Mouse (Mus musculus) MEL (cell line): ENCODE results near the gene Nop9. TPM values are rescaled to one million over a fixed set of nuclear protein-coding genes. Genes with fewer than 3 reads are reported as not detected.

ENCODE experiments used
- DNase-seq: peaks from one replicate; pipeline ENCODE4 v3.0.0; 2011; ENCODE audit warnings: low read depth, low spot score
- H3K27ac ChIP-seq: 2 replicates; pipeline ENCODE4 v1.5.1; 2012; ENCODE audit warnings: low read depth, mild to moderate bottlenecking, control low read depth, low read length, moderate library complexity; ENCODE audit not compliant: control insufficient read depth
- H3K27me3 ChIP-seq, 2 experiments: fragments of 150-350 bp in 1 of 2; sonication (generic) in 1 of 2; 2 replicates each; pipeline ENCODE4 v1.6.1; 2012; ENCODE audit warnings: low read length in 2 of 2, mild to moderate bottlenecking in 2 of 2, improper control_type of control experiment in 1 of 2, moderate library complexity in 1 of 2; ENCODE audit not compliant: insufficient read depth in 2 of 2, control insufficient read depth in 1 of 2
- H3K36me3 ChIP-seq, 2 experiments: 2 replicates each; pipeline ENCODE4 v1.6.1; 2012 to 2014; ENCODE audit warnings: low read length in 2 of 2, improper control_type of control experiment in 1 of 2, inconsistent platforms in 1 of 2, mild to moderate bottlenecking in 1 of 2; ENCODE audit not compliant: insufficient read depth in 2 of 2, control insufficient read depth in 1 of 2
- H3K4me1 ChIP-seq, 2 experiments: fragments of 150-350 bp in 1 of 2; sonication (generic) in 1 of 2; 2 replicates each; pipeline ENCODE4 v1.6.1; 2012; ENCODE audit warnings: low read length in 2 of 2, improper control_type of control experiment in 1 of 2, mild to moderate bottlenecking in 1 of 2; ENCODE audit not compliant: insufficient read depth in 2 of 2, control insufficient read depth in 1 of 2
- H3K4me3 ChIP-seq, 2 experiments: fragments of 150-350 bp in 1 of 2; sonication (generic) in 1 of 2; 2 replicates each; pipeline ENCODE4 v1.5.1; 2012; ENCODE audit warnings: low read depth in 2 of 2, low read length in 2 of 2, mild to moderate bottlenecking in 2 of 2, moderate library complexity in 2 of 2, control low read depth in 1 of 2, improper control_type of control experiment in 1 of 2; ENCODE audit not compliant: control insufficient read depth in 1 of 2, insufficient read depth in 1 of 2
- H3K79me2 ChIP-seq: 2 replicates; pipeline ENCODE4 v1.6.1; 2012; ENCODE audit warnings: mild to moderate bottlenecking, low read length, moderate library complexity; ENCODE audit not compliant: control insufficient read depth, poor library complexity, insufficient read depth
- H3K9ac ChIP-seq: 2 replicates; pipeline ENCODE4 v1.6.1; 2012; ENCODE audit warnings: low read depth, mild to moderate bottlenecking, control low read depth, low read length, moderate library complexity; ENCODE audit not compliant: control insufficient read depth, poor library complexity, severe bottlenecking
- H3K9me3 ChIP-seq: fragments of 150-350 bp; sonication (generic); replicated peaks from 2 replicates; pipeline ENCODE4 v1.6.1; 2012; ENCODE audit warnings: mild to moderate bottlenecking, low read length, improper control_type of control experiment, moderate library complexity; ENCODE audit not compliant: insufficient read depth
- BHLHE40 ChIP-seq: IDR thresholded peaks from 2 replicates; pipeline ENCODE4 v1.6.1; 2012; ENCODE audit warnings: low read depth, mild to moderate bottlenecking, inconsistent platforms, low read length, improper control_type of control experiment, borderline replicate concordance
- CHD1 ChIP-seq: IDR thresholded peaks from 2 replicates; pipeline ENCODE4 v1.6.1; 2012; ENCODE audit warnings: low read depth, mild to moderate bottlenecking, inconsistent platforms, low read length, improper control_type of control experiment
- E2F4 ChIP-seq: IDR thresholded peaks from 2 replicates; pipeline ENCODE4 v1.6.1; 2011; ENCODE audit warnings: low read depth, low read length, improper control_type of control experiment, borderline replicate concordance
- ELF1 ChIP-seq: IDR thresholded peaks from 2 replicates; pipeline ENCODE4 v1.6.1; 2014; ENCODE audit warnings: low read depth, mild to moderate bottlenecking, inconsistent platforms, low read length, improper control_type of control experiment, moderate library complexity
- EP300 ChIP-seq, 2 experiments: IDR thresholded peaks; 2 replicates each; pipeline ENCODE4 v1.6.1; 2011; ENCODE audit warnings: improper control_type of control experiment in 2 of 2, low read length in 2 of 2, low read depth in 1 of 2, mild to moderate bottlenecking in 1 of 2
- ETS1 ChIP-seq: IDR thresholded peaks from 2 replicates; pipeline ENCODE4 v1.6.1; 2012; ENCODE audit warnings: low read depth, mild to moderate bottlenecking, inconsistent platforms, low read length, improper control_type of control experiment, moderate library complexity
- GATA1 ChIP-seq: IDR thresholded peaks from 2 replicates; pipeline ENCODE4 v1.6.1; 2011; ENCODE audit warnings: low read depth, low read length, improper control_type of control experiment
- JUND ChIP-seq: IDR thresholded peaks from 2 replicates; pipeline ENCODE4 v1.6.1; 2011; ENCODE audit warnings: low read depth, mild to moderate bottlenecking, improper control_type of control experiment, low read length
- KAT2A ChIP-seq: conservative IDR thresholded peaks from 2 replicates; pipeline ENCODE4 v1.6.1; 2012; ENCODE audit warnings: low read depth, low read length, improper control_type of control experiment, inconsistent platforms
- MAX ChIP-seq: IDR thresholded peaks from 2 replicates; pipeline ENCODE4 v1.6.1; 2011; ENCODE audit warnings: low read length, improper control_type of control experiment
- MAZ ChIP-seq: IDR thresholded peaks from 2 replicates; pipeline ENCODE4 v1.6.1; 2012; ENCODE audit warnings: low read depth, mild to moderate bottlenecking, inconsistent platforms, low read length, improper control_type of control experiment
- MEF2A ChIP-seq: IDR thresholded peaks from 2 replicates; pipeline ENCODE4 v1.6.1; 2014; ENCODE audit warnings: low read depth, mild to moderate bottlenecking, inconsistent platforms, low read length, improper control_type of control experiment; ENCODE audit not compliant: poor library complexity, insufficient replicate concordance, severe bottlenecking; ENCODE audit errors: extremely low read depth
- MXI1 ChIP-seq: IDR thresholded peaks from 2 replicates; pipeline ENCODE4 v1.6.1; 2011; ENCODE audit warnings: mild to moderate bottlenecking, low read depth, low read length, improper control_type of control experiment
- MYB ChIP-seq: IDR thresholded peaks from 2 replicates; pipeline ENCODE4 v1.6.1; 2011; ENCODE audit warnings: mild to moderate bottlenecking, low read depth, low read length, improper control_type of control experiment
- MYC ChIP-seq: IDR thresholded peaks from 2 replicates; pipeline ENCODE4 v1.6.1; 2011; ENCODE audit warnings: low read depth, mild to moderate bottlenecking, low read length, improper control_type of control experiment, moderate library complexity
- NELFE ChIP-seq: IDR thresholded peaks from 2 replicates; pipeline ENCODE4 v1.6.1; 2011; ENCODE audit warnings: low read depth, low read length, improper control_type of control experiment
- NRF1 ChIP-seq: IDR thresholded peaks from 2 replicates; pipeline ENCODE4 v1.6.1; 2014; ENCODE audit warnings: low read depth, mild to moderate bottlenecking, inconsistent platforms, low read length, improper control_type of control experiment, moderate library complexity; ENCODE audit not compliant: poor library complexity, insufficient read depth, severe bottlenecking
- POLR2A ChIP-seq, 2 experiments: IDR thresholded peaks; 2 replicates each; pipeline ENCODE4 v1.6.1; 2011 to 2012; ENCODE audit warnings: low read length in 2 of 2, mild to moderate bottlenecking in 2 of 2, control low read depth in 1 of 2, improper control_type of control experiment in 1 of 2, low read depth in 1 of 2, moderate library complexity in 1 of 2; ENCODE audit not compliant: control insufficient read depth in 1 of 2, insufficient read depth in 1 of 2, poor library complexity in 1 of 2
- POLR2AphosphoS5 ChIP-seq: IDR thresholded peaks from 2 replicates; pipeline ENCODE4 v1.6.1; 2012; ENCODE audit warnings: low read depth, borderline replicate concordance, mild to moderate bottlenecking, inconsistent platforms, low read length, moderate library complexity, mixed read lengths
- RAD21 ChIP-seq: IDR thresholded peaks from 2 replicates; pipeline ENCODE4 v1.6.1; 2011; ENCODE audit warnings: mild to moderate bottlenecking, low read depth, low read length, improper control_type of control experiment
- RCOR1 ChIP-seq: IDR thresholded peaks from 2 replicates; pipeline ENCODE4 v1.6.1; 2012; ENCODE audit warnings: low read depth, mild to moderate bottlenecking, inconsistent platforms, low read length, improper control_type of control experiment
- SIN3A ChIP-seq: IDR thresholded peaks from 2 replicates; pipeline ENCODE4 v1.6.1; 2012; ENCODE audit warnings: low read length, improper control_type of control experiment, inconsistent platforms
- TAL1 ChIP-seq: IDR thresholded peaks from 2 replicates; pipeline ENCODE4 v1.6.1; 2012; ENCODE audit warnings: mild to moderate bottlenecking, inconsistent platforms, low read length, moderate library complexity, mixed read lengths
- TBP ChIP-seq: IDR thresholded peaks from 2 replicates; pipeline ENCODE4 v1.8.0; 2011; ENCODE audit warnings: low read depth, low read length, improper control_type of control experiment
- TCF12 ChIP-seq: IDR thresholded peaks from 2 replicates; pipeline ENCODE4 v1.6.1; 2014; ENCODE audit warnings: low read depth, mild to moderate bottlenecking, inconsistent platforms, low read length, improper control_type of control experiment, moderate library complexity
- USF2 ChIP-seq, 2 experiments: IDR thresholded peaks; 2 replicates each; pipeline ENCODE4 v1.6.1; 2011 to 2012; ENCODE audit warnings: improper control_type of control experiment in 2 of 2, low read length in 2 of 2, borderline replicate concordance in 1 of 2, inconsistent platforms in 1 of 2, low read depth in 1 of 2, mild to moderate bottlenecking in 1 of 2; ENCODE audit not compliant: insufficient read depth in 1 of 2
- ZC3H11A ChIP-seq: IDR thresholded peaks from 2 replicates; pipeline ENCODE4 v1.6.1; 2012; ENCODE audit warnings: low read depth, mild to moderate bottlenecking, inconsistent platforms, low read length, improper control_type of control experiment
- ZKSCAN1 ChIP-seq: IDR thresholded peaks from 2 replicates; pipeline ENCODE4 v1.6.1; 2012; ENCODE audit warnings: low read depth, mild to moderate bottlenecking, inconsistent platforms, low read length, improper control_type of control experiment, moderate library complexity
- ZNF384 ChIP-seq: IDR thresholded peaks from 2 replicates; pipeline ENCODE4 v1.6.1; 2012; ENCODE audit warnings: low read depth, mild to moderate bottlenecking, inconsistent platforms, low read length, improper control_type of control experiment
- polyA plus RNA-seq, 2 experiments: library from polyadenylated mRNA; stranded (reverse) in 1 of 2; unstranded in 1 of 2; fragments of >175 nt in 1 of 2; fragments of >200 nt in 1 of 2; gene quantifications; 2 replicates each; pipeline versions ENCODE4 v1.2.1 to v1.2.4; 2012; ENCODE audit warnings: low replicate concordance in 2 of 2, low read depth in 1 of 2; ENCODE audit not compliant: insufficient read length in 2 of 2, insufficient read depth in 1 of 2, missing spikeins in 1 of 2
- total RNA-seq: library from RNA; depleted of rRNA; stranded (reverse); fragments of 300-350 nt; gene quantifications from 2 replicates; pipeline ENCODE4 v1.2.3, GENCODE M21; 2012

Nop9 gene
- total and polyA plus RNA-seq, 3 experiments, result 47.8 to 112 TPM; not detected in 1

DNA sequence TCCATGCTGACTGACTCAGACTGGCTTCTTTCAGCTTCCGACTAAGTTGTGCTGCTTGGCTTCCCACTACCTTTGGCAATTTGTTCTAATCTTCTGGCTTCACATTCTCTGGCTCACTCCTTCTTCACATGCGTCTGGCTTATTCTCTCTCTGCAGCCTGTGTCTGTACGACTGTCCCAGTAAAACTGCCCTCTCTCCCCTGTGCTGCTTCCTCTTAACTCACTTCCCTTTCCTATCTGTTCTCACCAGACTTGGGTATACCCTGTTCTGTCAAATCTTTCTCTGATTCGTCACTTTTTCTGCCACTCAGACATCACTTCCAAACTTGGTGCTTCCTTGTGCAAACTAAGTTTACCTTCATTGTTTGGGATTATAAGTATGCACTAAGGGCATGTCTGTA, 48.3 kb upstream of the Nop9 start (continued):
- TF ChIP-seq MAZ (no peak), ZKSCAN1 (no peak), ETS1 (peak; percentile 11; the same call in 1 of the 2 replicates), POLR2AphosphoS5 (no peak), JUND (no peak), E2F4 (no peak), MEF2A (no peak), POLR2A (IDR thresholded peaks at IDR 0.05; ENCODE audit: control insufficient read depth in 1 of 2, insufficient read depth in 1 of 2, low read depth in 1 of 2, low read length in 2 of 2, poor library complexity in 1 of 2) (peak; percentile 54 to 86; a peak in 3 of 4 replicates), TBP (peak; percentile 82; the same call in 1 of the 2 replicates), RAD21 (no peak), ZNF384 (no peak), GATA1 (peak; percentile 62), TCF12 (no peak; the same call in 1 of the 2 replicates), TAL1 (peak; percentile 72), SIN3A (peak; percentile 39; the same call in 1 of the 2 replicates), ELF1 (peak; percentile 76), KAT2A (no peak), MXI1 (no peak), ZC3H11A (no peak)

DNA sequence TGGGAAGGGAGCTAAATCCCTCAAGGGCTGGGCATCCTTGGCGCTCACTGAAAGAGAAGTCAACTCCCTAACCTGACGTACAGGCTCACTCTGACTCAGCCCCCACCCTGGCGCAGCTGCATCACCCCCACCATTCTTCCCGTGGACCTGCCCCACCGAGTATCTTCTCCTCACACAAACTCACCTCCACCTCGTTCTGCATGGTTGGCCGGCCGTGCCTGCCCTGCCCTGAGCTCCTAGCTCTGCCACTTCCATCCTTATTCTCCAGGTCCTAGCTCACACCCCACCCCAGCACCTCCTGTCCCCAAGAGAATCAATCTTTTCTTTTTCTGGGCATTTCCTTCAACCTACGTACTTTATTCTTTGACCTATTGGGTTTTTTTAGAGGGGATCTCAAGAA, 44.4 kb upstream of the Nop9 start:
- H3K4me1 ChIP-seq, result peaks cover 4 to 15% of the 10 kb centered on the region in 2 experiments
- no peaks in the 10 kb centered on the region for H3K79me2 ChIP-seq
- H3K27me3 ChIP-seq, result no peaks in the 10 kb centered on the region
- no peak overlapping the region for H3K4me3 ChIP-seq
- peaks cover 0 to 14% of the 10 kb centered on the region in 2 experiments; a peak in 2 of 4 replicates for H3K36me3 ChIP-seq
- TF ChIP-seq NRF1 (no peak), ETS1 (no peak), GATA1 (no peak), ZC3H11A (no peak), EP300 (IDR thresholded peaks at IDR 0.05; ENCODE audit: low read depth in 1 of 2, low read length in 2 of 2) (no peak), KAT2A (no peak), ZKSCAN1 (no peak), NELFE (no peak), BHLHE40 (no peak), RAD21 (no peak), E2F4 (no peak), TAL1 (no peak), MEF2A (no peak), USF2 (IDR thresholded peaks at IDR 0.05; ENCODE audit: borderline replicate concordance in 1 of 2, insufficient read depth in 1 of 2, low read depth in 1 of 2, low read length in 2 of 2) (no peak), CHD1 (no peak), MYC (no peak), MYB (no peak), RCOR1 (no peak), MAX (no peak)
- TF ChIP-seq, all 39 proteins: peak for 0
- H3K9ac ChIP-seq, result no peak overlapping the region
- H3K27ac ChIP-seq, result no peak overlapping the region
- no peak for DNase-seq
- H3K9me3 ChIP-seq, result no peaks in the 10 kb centered on the region
